7 mouse cellular contexts compared by ENCODE assay signal in genomic region chr8:120404609-120405036, GRCm38 (mm10).
DNase-seq lines count a peak whose midpoint lies in the region; ATAC-seq and TF ChIP-seq lines count a peak whose summit lies in the region.

No protein-coding gene starts in this region.

- ATAC-seq in midbrain, embryonic 11.5 days (ENCODE audit: low FRiP score): no peak
- ATAC-seq in midbrain, embryonic 15.5 days (replicated peaks): no peak; the same call in 1 of the 2 replicates
- peak; percentile 84 for ATAC-seq in forebrain, embryonic 13.5 days
- ATAC-seq in midbrain, postnatal 0 days (ENCODE audit: low FRiP score): no peak

- H3K9ac ChIP-seq in midbrain, embryonic 11.5 days (ENCODE audit: low read length): no peak overlapping the region
- H3K9ac ChIP-seq in midbrain, embryonic 15.5 days: no peak overlapping the region
- no peak overlapping the region for H3K9ac ChIP-seq in forebrain, embryonic 13.5 days
- H3K9ac ChIP-seq in midbrain, postnatal 0 days (replicated peaks; ENCODE audit: low read length, poor library complexity, severe bottlenecking): no peak overlapping the region

- H3K27me3 ChIP-seq in midbrain, embryonic 11.5 days (ENCODE audit: control insufficient read depth, insufficient read depth, low read length): peaks cover 2% of the 10 kb centered on the region; the same call in 1 of the 2 replicates
- H3K27me3 ChIP-seq in midbrain, embryonic 15.5 days (replicated peaks): no peaks in the 10 kb centered on the region
- 0 out of 2 replicates have a peak, but pooled peaks cover 7% of the 10 kb centered on the region for H3K27me3 ChIP-seq in forebrain, embryonic 13.5 days
- no peaks in the 10 kb centered on the region for H3K27me3 ChIP-seq in midbrain, postnatal 0 days (ENCODE audit: insufficient read depth, low read length)

- peak; percentile 66 for TF ChIP-seq CTCF in midbrain, postnatal 0 days (IDR thresholded peaks at IDR 0.05)

- 37% methylated on average over 7 of the region's 7 CpGs for WGBS in midbrain, embryonic 11.5 days
- 36% methylated on average over 7 of the region's 7 CpGs for WGBS in midbrain, embryonic 15.5 days
- 17% methylated on average over 7 of the region's 7 CpGs for WGBS in forebrain, embryonic 13.5 days
- 48% methylated on average over 7 of the region's 7 CpGs for WGBS in midbrain, postnatal 0 days

- DNase-seq in midbrain, embryonic 11.5 days (ENCODE audit: low spot score, missing footprints): peak; percentile 96
- DNase-seq in adrenal gland, postnatal 14 days: peak; percentile 78
- peak; percentile 71 for DNase-seq in kidney, postnatal 10 days
- no peak for DNase-seq in midbrain, postnatal 0 days (ENCODE audit: low spot score)
- no peak for DNase-seq in frontal cortex, postnatal 36 days (ENCODE audit: low spot score in 2 of 2)

- H3K27ac ChIP-seq in midbrain, embryonic 11.5 days (ENCODE audit: low read depth, low read length): no peak overlapping the region
- no peak overlapping the region for H3K27ac ChIP-seq in midbrain, embryonic 15.5 days
- H3K27ac ChIP-seq in forebrain, embryonic 13.5 days: peak overlapping the region; percentile 78
- no peak overlapping the region for H3K27ac ChIP-seq in midbrain, postnatal 0 days (ENCODE audit: low read depth, low read length)

- H3K9me3 ChIP-seq in midbrain, embryonic 11.5 days (ENCODE audit: control insufficient read depth, low read length): no peaks in the 10 kb centered on the region
- no peaks in the 10 kb centered on the region for H3K9me3 ChIP-seq in midbrain, embryonic 15.5 days
- H3K9me3 ChIP-seq in forebrain, embryonic 13.5 days (replicated peaks): no peaks in the 10 kb centered on the region
- H3K9me3 ChIP-seq in midbrain, postnatal 0 days (ENCODE audit: low read length): no peaks in the 10 kb centered on the region

- H3K4me2 ChIP-seq in midbrain, embryonic 11.5 days: no peak overlapping the region
- no peak overlapping the region for H3K4me2 ChIP-seq in midbrain, embryonic 15.5 days
- no peak overlapping the region for H3K4me2 ChIP-seq in forebrain, embryonic 13.5 days
- H3K4me2 ChIP-seq in midbrain, postnatal 0 days (ENCODE audit: low read depth, low read length, poor library complexity, severe bottlenecking): no peak overlapping the region

- H3K4me1 ChIP-seq in midbrain, embryonic 11.5 days (ENCODE audit: control insufficient read depth, insufficient read depth, low read length): peaks cover 37% of the 10 kb centered on the region
- peaks cover 34% of the 10 kb centered on the region for H3K4me1 ChIP-seq in midbrain, embryonic 15.5 days
- peaks cover 65% of the 10 kb centered on the region for H3K4me1 ChIP-seq in forebrain, embryonic 13.5 days
- peaks cover 3% of the 10 kb centered on the region; the same call in 1 of the 2 replicates for H3K4me1 ChIP-seq in midbrain, postnatal 0 days (ENCODE audit: insufficient read depth, low read length)

- no peaks in the 10 kb centered on the region for H3K36me3 ChIP-seq in midbrain, embryonic 11.5 days (ENCODE audit: control insufficient read depth, insufficient read depth, low read length)
- no peaks in the 10 kb centered on the region for H3K36me3 ChIP-seq in midbrain, embryonic 15.5 days (replicated peaks)
- H3K36me3 ChIP-seq in forebrain, embryonic 13.5 days (ENCODE audit: poor library complexity, severe bottlenecking): no peaks in the 10 kb centered on the region
- H3K36me3 ChIP-seq in midbrain, postnatal 0 days (ENCODE audit: insufficient read depth, low read length): no peaks in the 10 kb centered on the region

- no peak overlapping the region for H3K4me3 ChIP-seq in midbrain, embryonic 11.5 days (ENCODE audit: low read depth, low read length)
- H3K4me3 ChIP-seq in midbrain, embryonic 15.5 days: no peak overlapping the region
- H3K4me3 ChIP-seq in forebrain, embryonic 13.5 days: no peak overlapping the region
- no peak overlapping the region for H3K4me3 ChIP-seq in midbrain, postnatal 0 days (ENCODE audit: low read depth, low read length)

Comparison
In these comparisons a context has a peak if more than half of its experiments do, and no peak if none do; other contexts are left out.
1. DNase-seq: peak in midbrain, embryonic 11.5 days (single experiment), adrenal gland, postnatal 14 days (single experiment) and kidney, postnatal 10 days (single experiment); none in midbrain, postnatal 0 days (single experiment) and frontal cortex, postnatal 36 days (0 of 2).